Mouse (Mus musculus): ENCODE results near the gene Trappc6a.

The Trappc6a gene

GRCm38 (mm10) chr7:19508150-19508923, at the start of gene Trappc6a, which contains the start of gene Bloc1s3:
Gene Trappc6a (plus strand): TSS chr7:19508395.
Gene Bloc1s3 (minus strand): TSS chr7:19508367.
- peak; percentile 98 for DNase-seq

GRCm38 (mm10) chr7:19458591-19459111, 49.5 kb upstream of the Trappc6a start, which contains the start of gene Mark4:
Gene Mark4 (minus strand): TSS chr7:19458821.
- peak; percentile 89 for DNase-seq

DNA sequence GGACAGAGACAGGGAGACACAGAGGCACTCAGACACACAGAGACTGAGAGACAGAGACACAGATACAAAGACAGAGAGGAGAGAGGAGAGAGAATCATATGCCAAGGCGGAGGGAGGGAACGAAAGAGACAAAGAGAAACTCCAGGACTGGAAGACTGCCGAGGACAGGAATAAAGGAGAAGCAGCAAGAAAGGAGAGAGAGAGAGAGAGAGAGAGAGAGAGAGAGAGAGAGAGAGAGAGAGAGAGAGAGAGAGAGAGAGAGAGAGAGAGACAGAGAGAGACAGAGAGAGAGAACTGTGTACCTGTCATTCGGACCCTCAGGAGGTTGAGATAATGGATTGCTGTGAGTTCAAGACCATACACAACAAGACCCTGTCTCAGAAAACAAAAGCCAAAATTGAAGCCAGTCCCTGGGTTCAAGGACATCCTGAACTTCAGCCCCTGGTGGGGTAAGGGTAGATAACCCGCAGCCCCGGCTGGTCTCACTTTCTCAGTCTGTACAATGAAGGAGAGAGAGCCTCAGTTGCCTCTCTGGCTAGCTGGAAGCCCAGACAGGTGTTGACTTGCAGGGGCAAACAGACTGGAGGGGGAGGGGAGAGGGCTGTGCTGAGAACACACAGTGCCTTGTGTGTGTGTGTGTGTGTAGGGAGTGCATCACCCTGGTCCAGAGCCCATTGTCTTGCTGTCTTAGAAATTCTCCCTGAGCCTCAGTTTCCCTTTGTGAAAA, 48.9 kb upstream of the Trappc6a start:
- no peak for DNase-seq

- no peak for DNase-seq
Observed at GRCm38 (mm10) chr7:19460500-19460899, 47.7 kb upstream of the Trappc6a start.

- DNase-seq: peak; percentile 84
Observed at GRCm38 (mm10) chr7:19461488-19461887, 46.7 kb upstream of the Trappc6a start.

DNA sequence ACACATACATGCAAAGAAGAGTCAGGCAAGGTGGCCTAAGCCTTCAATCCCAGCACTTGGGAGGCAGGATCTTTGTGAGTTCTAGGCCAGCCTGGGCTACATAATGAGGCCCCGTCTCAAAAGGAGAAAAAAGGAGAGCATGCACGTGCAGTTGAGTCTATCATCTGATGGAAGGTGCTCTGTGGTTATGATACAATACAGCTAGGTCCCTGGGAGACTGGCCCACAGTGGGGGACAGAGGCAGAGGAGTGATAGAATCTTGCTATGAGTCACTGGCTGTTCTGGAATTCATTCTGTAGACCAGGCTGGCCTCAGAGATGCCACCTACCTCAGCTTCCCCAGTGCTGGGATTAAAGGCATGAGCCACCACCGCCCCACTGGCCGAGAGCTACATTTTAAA, 45.8 kb upstream of the Trappc6a start:
- no peak for DNase-seq

DNA sequence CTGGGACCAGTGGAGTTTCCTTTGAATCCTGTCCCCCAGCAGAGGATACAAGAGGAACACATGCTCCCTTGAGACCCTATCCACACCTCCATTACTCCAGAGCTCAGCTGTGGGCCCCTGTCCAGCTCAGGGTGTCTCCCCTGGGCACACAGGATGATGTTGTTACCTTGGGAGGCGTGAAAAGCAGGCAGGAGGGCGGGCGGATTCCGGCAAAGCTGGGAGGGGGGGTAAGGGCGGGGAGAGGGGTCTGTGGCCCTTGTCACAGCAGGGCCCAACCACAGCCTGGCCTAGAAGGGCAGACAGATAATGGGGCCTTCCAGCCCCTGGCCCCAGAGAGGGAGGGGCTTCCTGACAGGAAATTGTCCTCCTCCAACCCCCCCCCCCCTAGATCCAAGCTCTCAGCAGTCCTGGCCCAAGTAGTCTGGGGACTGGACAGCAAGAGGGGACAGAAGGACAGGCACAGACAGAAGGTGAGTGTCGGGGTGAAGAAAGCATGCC, 45.3 kb upstream of the Trappc6a start, which contains the start of gene Exoc3l2:
TSS of gene Exoc3l2 (plus strand) at position 448 of the 498 bp plus-strand sequence.
- DNase-seq: no peak

DNA sequence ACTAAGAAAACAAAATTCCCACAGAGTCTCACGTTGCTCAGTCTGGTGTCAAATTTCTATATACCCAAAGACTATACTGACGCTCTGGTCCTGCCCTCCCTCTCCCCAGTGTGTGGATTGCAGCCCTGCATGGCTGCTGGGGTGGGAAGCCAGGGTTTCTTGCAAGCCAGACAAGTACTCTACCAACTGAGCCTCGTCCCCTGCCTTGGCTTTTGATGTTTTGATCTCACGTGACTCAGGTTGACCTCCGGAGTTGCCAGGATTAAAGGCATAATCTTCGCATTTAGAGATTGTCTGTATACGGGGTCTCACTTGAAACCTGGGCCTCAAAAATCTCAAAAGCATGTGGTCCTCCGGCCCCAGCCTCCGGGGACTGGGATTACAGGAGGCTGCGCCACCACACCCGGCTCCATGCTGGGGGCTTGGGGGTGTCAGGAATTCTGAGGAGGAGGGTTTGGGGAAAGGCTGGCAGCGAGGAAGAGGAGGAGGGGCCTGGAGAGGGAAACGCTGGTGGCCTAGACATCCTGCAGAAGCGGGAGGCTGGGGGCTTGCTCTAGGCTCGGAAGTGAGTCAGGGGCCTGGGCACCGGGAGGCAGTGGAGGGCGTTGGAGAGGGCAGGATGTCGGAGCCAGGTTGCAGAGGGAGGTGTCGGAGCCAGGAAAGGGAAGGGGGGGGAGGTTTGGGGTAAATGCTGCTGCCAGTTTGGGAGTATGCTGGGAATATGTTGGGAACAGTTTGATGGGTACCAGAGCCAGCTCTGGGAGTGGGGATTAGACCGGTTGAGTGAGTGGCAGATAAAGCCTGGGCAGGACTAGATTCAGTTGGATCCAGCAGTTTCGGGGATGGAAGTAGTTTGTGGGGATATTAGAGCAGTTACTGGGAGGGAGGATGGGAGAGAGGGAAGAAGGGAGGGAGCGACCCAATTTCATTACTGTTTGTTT, 43.6 kb upstream of the Trappc6a start:
- DNase-seq: no peak

- no peak for DNase-seq
Observed at GRCm38 (mm10) chr7:19466602-19467145, 41.5 kb upstream of the Trappc6a start.

DNA sequence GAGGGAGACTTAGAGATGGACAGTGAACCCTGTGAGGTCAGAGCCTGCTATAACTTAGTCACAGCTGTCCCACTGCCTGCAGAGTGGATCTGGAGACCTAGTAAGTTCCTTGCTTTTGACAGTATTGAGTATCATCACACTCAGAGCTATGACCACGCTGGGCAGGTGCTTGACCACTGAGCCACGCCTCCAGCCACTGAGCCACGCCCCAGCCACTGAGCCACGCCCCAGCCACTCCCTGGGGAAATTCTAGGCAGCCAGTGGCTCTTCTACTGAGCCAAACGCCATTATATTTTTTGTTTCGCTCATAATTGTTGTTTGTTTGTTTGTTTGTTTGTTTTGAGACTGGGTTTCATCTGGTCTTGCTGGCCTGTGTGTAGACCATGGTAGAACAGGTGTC, 40.6 kb upstream of the Trappc6a start:
- DNase-seq: no peak

DNA sequence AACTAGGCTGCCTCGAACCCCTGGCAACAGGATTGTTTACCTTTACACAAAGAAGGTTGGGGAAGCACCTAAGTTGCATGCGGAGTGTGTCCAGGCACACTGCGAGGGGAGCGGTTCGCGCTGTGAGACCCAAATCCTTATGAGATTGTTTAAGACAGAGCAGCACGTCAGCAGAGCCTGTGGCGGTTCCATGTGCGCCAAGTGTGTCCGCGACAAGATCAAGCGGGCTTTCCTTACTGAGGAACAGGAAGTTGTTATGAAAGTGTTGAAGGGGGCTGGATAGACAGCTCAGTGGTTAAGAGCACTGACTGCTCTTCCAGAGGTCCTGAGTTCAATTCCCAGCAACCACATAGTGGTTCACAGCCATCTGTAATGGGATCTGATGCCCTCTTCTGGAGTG, 39.9 kb upstream of the Trappc6a start:
- DNase-seq: no peak

GRCm38 (mm10) chr7:19469404-19469803, 38.8 kb upstream of the Trappc6a start:
- DNase-seq: no peak

DNA sequence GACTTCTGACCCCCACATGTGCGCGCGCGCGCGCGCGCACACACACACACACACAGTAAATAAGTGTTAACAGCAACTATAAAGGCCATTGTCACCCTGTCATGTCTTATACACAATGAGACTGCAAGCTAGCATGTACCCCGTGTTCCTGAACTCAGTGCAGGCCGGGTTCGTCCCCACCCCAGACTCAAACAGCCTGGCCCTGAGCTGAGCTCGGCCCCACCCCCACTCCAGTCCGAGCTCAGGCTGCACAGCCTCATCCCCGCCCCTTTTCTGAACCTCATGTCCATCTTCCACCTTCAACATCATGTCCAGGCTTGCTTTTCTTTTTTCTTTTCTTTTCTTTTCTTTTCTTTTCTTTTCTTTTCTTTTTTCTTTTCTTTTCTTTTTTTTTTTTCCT, 37.9 kb upstream of the Trappc6a start:
- DNase-seq: no peak

DNA sequence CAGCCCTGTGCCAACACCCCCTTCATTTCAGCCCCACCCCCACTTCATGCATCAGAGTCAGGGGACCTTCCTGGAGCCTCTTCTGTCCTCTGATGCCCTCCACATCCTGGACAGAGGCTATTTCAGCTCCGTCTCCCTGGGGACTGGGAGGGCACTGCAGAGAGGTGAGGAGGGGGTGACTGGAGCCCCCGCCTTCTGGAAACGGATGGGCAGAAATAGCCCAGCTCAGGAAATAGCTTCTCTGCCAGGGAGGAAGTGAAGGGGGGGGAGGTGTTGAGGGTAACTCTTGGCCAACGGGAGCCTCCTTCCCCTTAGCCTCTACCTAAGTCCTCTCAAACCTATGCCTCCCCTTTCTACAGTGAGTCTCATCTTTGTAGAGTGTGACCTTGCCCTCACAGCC, 35.8 kb upstream of the Trappc6a start:
- no peak for DNase-seq

DNA sequence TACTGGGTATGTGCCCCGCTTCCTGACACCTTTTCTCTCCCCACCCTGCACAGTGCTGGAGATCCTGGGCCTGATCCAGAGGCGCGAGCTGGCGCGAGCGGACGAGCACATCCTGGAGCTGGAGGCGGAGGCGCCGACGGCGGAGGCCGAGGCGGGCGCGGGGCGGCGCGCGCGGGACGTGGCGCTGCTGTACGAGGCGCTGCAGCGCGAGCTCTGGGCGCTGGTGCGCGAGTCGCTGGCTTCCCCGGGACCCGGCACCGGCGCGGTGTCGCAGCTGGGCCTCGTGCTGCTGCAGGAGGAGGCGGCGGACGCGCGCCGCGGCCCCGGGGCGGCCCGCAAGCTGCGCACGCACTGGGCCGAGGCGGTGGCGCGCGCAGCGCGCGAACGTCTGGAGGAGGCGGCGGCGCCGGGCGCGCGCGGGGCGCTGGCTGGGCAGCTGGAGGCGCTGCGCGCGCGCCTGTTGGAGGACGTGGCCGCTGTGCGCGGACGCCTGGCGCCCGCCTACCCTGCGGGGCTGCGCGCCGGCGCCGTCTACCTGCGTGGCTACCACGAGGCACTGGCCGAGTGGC, 34.2 kb upstream of the Trappc6a start:
- peak; percentile 85 for DNase-seq

- no peak for DNase-seq
Observed at GRCm38 (mm10) chr7:19477084-19477483, 31.1 kb upstream of the Trappc6a start.

DNA sequence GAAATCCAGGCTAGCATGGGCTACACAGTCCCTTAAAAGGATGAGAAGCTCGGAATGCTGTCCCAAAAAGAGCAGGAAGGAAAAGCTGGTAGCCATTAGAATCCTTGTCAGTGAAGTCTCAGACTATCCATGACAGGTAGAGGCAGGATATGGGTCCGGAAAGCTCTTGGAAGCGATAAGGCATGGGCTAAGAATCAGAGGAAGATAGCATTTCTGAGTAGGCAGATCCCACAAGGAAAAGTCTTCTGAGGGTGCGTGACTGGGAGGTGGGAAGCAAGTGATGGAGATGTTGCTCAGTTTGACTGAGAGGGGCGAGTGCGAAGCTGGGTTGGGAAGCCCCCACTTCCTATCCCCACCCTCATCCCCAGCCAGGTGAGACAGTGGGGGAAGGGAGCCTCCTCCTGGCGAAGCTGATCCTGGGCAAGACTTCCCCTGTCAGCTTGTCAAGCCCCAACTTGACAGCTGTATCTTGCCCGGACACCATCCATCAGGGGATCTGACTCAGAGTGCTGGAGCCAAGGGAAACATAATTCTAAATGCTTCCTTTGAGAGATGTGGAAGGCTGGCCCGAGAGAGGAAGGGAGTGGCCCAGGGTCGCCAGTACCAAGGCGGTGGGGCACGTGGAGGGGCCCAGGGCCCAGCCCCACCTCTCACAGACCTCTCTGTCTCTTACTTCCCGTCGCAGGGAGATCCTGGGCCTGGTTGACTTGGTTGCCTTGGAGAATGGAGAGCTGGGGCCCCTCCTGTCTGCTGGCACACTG, 30.4 kb upstream of the Trappc6a start:
- DNase-seq: no peak

DNA sequence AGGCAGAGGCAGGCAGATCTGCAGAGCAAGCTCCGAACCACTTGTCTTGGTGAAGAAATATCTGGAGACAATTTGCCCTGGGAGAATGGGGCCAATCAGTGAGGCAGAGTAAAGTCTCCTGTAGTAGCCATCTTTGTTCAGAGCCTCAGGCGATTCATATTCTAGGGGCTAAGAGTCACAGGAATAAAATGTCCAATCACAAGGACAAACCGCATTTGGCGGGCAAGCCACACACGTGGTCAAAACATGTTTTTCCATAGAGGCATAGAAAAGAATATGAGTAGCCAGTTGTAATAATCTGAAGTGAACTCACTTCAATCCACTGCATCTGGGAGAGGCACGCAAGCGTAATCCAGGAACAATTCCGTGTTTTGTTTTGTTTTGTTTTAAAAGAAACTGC, 24.9 kb upstream of the Trappc6a start:
- no peak for DNase-seq

DNA sequence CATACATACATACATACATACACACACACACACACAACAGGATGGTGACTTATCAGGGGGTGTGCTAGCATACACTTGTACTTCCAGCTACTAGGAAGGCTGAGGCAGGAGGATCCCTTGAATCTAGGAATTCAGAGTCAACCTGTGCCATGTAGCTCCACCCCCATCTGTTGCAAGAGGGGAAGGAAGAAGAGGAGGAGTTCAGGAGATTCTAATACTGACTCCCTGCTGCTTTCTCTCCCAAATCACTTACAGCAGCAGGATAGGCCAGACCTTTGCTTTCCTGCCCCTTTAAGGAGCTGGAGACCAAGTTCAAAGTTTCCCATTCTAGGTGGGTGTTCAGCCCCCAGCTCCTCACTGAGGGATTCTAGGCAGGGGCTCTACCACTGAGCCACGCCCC, 22.7 kb upstream of the Trappc6a start:
- DNase-seq: no peak

DNA sequence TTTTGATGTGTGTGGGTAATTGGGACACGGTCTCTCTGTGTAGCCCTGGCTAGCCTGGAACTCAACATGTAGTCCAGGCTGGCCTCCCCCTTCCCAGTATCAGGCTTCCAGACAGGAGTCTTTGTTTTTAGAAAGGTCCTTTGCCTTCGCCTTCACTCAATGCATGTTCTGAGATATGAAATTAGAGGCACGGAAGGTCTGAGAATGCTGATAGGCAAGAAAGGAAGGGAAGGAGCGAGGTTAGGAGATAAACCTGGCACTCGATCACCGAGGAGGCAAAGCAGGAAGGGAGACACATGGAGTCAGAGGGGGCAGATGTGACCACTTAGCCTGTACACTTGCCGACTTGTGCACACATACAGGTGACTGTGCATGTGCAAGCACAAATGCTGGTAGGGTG, 21.6 kb upstream of the Trappc6a start:
- no peak for DNase-seq

GRCm38 (mm10) chr7:19489525-19489924, 18.7 kb upstream of the Trappc6a start:
- DNase-seq: peak; percentile 28

Measured in retina, postnatal 1 day (tissue).